Mouse (Mus musculus) gonadal fat pad, adult 2 months (tissue): ENCODE results near the gene 5830473C10Rik. TPM values are rescaled to one million over a fixed set of nuclear protein-coding genes. Genes with fewer than 3 reads are reported as not detected.
"Not testable (repeated sequence)": the region's sequence is repeated elsewhere in the genome, so short reads cannot be mapped to it uniquely, and the experiment has no call there.

ENCODE experiments used
- DNase-seq: peaks from one replicate; pipeline ENCODE4 v3.0.0-alpha.2; 2012; ENCODE audit warnings: low read depth
- polyA plus RNA-seq: library from polyadenylated mRNA; depleted of rRNA; stranded (reverse); fragments of >200 nt; gene quantifications from 2 replicates; pipeline ENCODE4 v1.2.3, GENCODE M21; 2012

5830473C10Rik gene
- polyA plus RNA-seq, 1 experiment: 0.14 TPM

- DNase-seq: no peak
Observed at GRCm38 (mm10) chr5:90594945-90595344, 34.0 kb downstream of the 5830473C10Rik start.

GRCm38 (mm10) chr5:90596155-90596554 lies 35.2 kb downstream of the 5830473C10Rik start:
- no peak for DNase-seq

- DNase-seq: no peak
Observed at GRCm38 (mm10) chr5:90601469-90601868, 40.6 kb downstream of the 5830473C10Rik start.

GRCm38 (mm10) chr5:90603407-90603923 lies 42.6 kb downstream of the 5830473C10Rik start:
- no peak for DNase-seq

GRCm38 (mm10) chr5:90608906-90609305 lies 48.0 kb downstream of the 5830473C10Rik start:
- no peak for DNase-seq

- DNase-seq: no peak
Observed at GRCm38 (mm10) chr5:90611388-90611787, 50.5 kb downstream of the 5830473C10Rik start.

GRCm38 (mm10) chr5:90611996-90612611 lies 51.2 kb downstream of the 5830473C10Rik start:
- DNase-seq: no peak

GRCm38 (mm10) chr5:90612751-90613150 lies 51.8 kb downstream of the 5830473C10Rik start:
- not testable (repeated sequence) for DNase-seq

- DNase-seq: no peak
Observed at GRCm38 (mm10) chr5:90617859-90618258, 57.0 kb downstream of the 5830473C10Rik start.

GRCm38 (mm10) chr5:90621316-90621715 lies 60.4 kb downstream of the 5830473C10Rik start:
- DNase-seq: no peak

GRCm38 (mm10) chr5:90621726-90622125 lies 60.8 kb downstream of the 5830473C10Rik start:
- DNase-seq: no peak

GRCm38 (mm10) chr5:90623209-90623608 lies 62.3 kb downstream of the 5830473C10Rik start:
- DNase-seq: no peak

GRCm38 (mm10) chr5:90624708-90625425 lies 64.0 kb downstream of the 5830473C10Rik start:
- DNase-seq: no peak

- DNase-seq: no peak
Observed at GRCm38 (mm10) chr5:90627423-90627822, 66.5 kb downstream of the 5830473C10Rik start.

GRCm38 (mm10) chr5:90628011-90628410 lies 67.1 kb downstream of the 5830473C10Rik start:
- DNase-seq: no peak

- no peak for DNase-seq
Observed at GRCm38 (mm10) chr5:90628530-90628929, 67.6 kb downstream of the 5830473C10Rik start.

GRCm38 (mm10) chr5:90634885-90635284 lies 74.0 kb downstream of the 5830473C10Rik start:
- DNase-seq: no peak

GRCm38 (mm10) chr5:90640286-90641217 lies 79.6 kb downstream of the 5830473C10Rik start, which contains the start of gene Rassf6:
Rassf6 (minus strand) TSS chr5:90640657.
- no peak for DNase-seq

GRCm38 (mm10) chr5:90641218-90641610 lies 80.3 kb downstream of the 5830473C10Rik start:
- DNase-seq: no peak

- no peak for DNase-seq
Observed at GRCm38 (mm10) chr5:90645579-90645978, 84.7 kb downstream of the 5830473C10Rik start.

- no peak for DNase-seq
Observed at GRCm38 (mm10) chr5:90646398-90646797, 85.5 kb downstream of the 5830473C10Rik start.
